Mouse (Mus musculus) c-Kit-positive CD71-positive TER-119-negative erythroid progenitor cells, embryonic 14.5 days (primary cell): ENCODE measurements around the gene Senp7.
"Not testable (repeated sequence)": the region's sequence is repeated elsewhere in the genome, so short reads cannot be mapped to it uniquely, and the experiment has no call there.

Source experiments
- DNase-seq: peaks from one replicate; pipeline ENCODE4 v3.0.0-alpha.2; 2013; ENCODE audit warnings: low read depth

Senp7 gene

DNA sequence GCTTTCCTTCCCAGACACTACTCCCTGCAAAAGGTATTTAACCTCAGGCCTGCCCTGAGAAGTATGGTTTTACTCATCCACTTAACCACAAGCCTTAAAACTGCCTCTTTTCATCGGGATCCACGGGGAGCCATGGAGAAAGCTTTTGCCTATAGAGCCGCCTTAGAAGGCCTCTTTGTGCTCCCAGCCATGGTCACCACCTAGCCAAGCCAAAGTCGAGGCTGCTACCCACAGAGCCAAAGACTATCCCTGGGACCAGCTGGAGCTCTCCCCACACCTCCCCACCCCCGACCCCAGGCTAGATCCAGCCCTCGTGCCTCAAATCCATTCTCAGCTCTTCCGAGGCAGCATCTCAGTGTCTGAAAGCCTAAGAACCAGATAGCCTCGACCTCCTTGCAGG is 18.0 kb downstream of the Senp7 start:
- no peak for DNase-seq

DNA sequence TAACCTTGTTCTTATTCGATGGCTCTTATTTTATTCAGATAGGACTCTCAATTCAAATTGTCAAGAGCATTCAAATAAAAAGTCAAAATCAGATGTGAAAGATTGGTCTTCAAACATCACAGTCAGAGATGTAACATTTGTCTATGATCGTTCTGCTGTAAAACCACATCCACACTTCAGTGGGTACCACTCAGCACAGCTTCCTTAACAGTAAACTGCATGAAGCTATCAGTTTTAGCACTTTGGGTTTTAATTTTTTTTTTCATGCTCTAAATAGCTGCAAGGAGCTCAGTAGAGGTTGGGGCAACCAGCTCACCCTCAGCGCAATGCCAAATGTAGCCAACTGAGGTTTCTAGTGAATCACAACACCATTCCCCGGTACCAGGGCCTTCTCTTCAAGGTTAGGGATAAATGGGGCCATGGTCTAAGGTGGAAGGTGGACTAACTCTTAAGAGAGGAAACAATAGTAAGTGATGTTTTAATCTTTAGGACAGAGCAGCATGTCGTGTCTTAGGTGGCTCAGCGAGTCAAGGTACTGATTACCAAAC is 20.5 kb downstream of the Senp7 start:
- DNase-seq: no peak

- DNase-seq: peak; percentile 85
These were observed 23.4 kb downstream of the Senp7 start for GRCm38 (mm10) chr16:56071317-56072232.

DNA sequence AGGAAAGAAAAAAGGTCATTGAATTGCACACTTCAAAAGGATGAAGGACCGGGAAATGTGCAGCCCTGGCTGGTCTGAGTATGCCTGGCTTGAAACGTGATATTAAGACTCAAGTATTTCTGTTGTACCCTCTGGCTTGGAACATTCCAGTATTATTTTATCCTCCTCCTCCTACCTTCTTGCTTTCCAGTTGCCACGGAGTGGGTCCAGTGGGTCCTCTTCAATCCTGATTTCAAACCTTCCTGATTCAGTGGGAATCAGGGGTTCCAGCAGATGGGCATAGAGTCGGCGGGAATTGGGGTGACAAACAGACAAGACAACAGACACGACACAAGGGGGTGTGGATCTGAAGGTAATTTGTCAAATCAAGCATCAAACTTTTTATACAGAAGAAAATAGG is 24.4 kb downstream of the Senp7 start:
- DNase-seq: no peak

DNA sequence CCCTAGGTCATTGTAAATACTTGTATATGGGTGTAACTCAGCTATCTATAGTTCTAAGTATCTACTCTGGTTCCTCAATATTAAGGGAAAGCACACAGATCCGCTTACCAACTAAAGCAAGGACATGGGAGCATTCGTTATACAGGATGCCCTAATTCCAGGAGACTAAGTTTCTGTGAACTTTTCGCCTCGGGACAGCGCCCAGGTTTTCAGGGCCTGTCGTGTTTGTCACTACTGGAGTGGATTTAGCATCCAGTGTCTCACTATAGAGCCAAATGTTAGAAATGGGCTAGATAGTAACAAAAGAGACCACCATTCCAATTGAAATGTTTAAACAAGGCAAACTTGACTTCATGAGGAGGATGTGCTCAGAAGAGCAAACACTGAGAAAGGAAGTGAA is 25.0 kb downstream of the Senp7 start:
- DNase-seq: not testable (repeated sequence)

GRCm38 (mm10) chr16:56074122-56074521 is 26.0 kb downstream of the Senp7 start:
- DNase-seq: no peak

DNA sequence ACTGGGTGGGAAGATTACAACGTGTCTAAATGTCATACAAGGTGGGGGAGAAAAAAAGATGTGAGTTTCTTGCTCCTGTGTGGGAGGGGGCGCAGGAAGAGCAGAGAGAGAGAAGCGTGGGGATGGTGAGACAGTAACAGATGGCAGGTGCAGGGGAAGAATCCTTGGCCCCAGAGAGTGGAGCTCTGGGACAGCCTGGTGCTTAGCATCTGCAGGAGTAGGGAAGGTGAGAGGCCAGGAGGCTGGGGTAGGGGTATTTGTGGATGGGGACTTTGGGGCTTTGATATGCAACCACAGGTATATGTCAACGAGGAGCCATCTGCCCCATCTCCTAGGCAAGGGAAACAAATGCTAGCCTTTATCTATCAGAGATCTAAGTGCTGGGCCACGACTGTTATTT is 26.4 kb downstream of the Senp7 start:
- no peak for DNase-seq

GRCm38 (mm10) chr16:56075222-56076111 is 27.3 kb downstream of the Senp7 start:
- peak; percentile 74 for DNase-seq

DNA sequence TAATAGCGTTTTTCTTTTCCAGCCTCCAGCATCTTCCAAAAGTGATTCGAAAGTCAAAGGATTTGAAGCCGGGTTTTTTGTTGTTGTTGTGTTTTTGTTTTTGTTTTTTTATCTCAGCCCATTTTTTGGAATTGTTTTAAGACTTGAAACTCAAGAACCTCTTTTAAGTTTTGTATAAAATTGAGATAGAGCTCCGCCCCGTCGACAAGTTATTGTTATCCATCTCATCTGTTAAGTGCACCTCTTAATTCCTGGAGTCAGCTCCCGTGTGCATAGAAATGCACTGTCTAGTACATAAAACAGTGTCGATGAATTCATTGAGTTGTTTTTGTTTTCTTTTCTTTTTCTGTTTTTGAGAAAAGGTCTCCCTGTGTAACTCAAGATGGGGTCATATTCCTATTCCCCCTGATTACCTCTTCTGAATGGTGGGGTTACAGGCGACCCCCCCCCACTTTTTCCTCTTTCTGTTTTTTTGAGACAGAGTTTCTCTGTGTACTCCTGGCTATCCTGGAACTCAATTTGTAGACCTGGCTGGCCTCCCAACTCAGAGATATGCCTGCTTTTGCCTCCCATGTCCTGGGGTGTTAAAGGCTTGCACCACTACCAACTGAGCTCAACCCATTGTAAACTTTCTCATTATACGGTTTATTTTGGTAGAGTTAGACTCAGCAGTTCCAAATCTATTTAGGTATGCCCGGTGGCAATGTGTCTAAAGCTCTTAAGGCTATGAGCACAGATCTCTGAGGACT is 28.2 kb downstream of the Senp7 start:
- peak; percentile 73 for DNase-seq

DNA sequence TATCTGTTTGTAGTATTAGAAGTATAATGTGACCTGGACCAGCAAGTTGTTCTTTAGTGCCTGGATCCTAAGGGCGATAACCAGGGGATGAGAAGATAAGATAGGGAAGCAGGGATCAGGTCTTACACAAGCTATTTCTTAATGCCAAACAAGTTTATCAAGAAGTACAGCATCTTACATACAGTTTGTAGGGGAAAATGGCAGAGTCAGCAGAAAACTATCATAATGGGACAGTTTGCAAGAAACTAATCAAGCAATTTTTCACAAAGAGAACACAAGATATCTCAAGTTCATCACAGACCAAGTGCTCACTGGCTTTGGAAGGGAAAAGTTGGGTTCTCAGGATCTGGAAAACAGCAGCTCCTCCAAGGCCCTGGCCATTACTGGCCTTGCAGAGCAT is 31.3 kb downstream of the Senp7 start:
- DNase-seq: no peak

GRCm38 (mm10) chr16:56081691-56082090 is 33.6 kb downstream of the Senp7 start:
- DNase-seq: no peak

DNA sequence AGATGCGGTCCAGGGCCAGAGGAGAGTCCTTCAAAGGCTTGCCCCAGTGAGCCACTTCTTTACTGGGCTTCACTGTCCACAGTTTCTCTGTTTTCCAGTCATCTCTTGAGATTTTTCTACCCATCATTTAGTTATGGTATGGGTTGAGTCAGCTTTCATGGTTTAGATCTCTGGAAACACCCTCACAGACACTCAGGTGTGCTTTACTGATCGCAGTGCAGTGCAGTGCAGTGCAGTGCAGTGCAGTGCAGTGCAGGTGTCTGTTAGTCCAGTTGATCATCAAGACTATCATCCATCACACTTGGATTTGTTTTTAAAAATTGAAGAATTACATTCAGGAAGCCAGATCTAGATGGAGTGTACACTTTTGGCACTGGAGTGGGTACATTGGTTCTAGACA is 38.2 kb downstream of the Senp7 start:
- no peak for DNase-seq

GRCm38 (mm10) chr16:56090385-56090784 is 42.2 kb downstream of the Senp7 start:
- no peak for DNase-seq

- not testable (repeated sequence) for DNase-seq
These were observed 48.4 kb downstream of the Senp7 start for GRCm38 (mm10) chr16:56096401-56097018.

- DNase-seq: no peak
These were observed 67.6 kb downstream of the Senp7 start for GRCm38 (mm10) chr16:56115706-56116105.

DNA sequence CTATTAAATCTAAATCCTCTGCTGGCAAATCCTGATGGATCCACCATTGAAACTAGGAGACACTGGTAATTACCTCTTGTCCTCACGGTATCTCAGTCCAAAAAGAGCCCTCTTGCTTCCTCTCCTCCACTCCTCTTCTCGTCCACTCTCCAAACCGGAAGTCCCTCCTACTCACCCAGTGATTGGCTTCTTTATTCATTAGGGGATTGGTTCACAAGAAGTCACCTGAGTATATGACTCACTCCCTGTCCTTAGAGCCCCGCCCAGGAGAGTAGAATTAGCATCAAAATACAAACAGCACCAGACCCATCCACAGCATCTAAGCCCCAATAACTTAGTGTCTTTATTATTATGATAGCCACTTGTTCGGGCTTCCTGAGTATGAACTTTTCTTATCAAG is 68.0 kb downstream of the Senp7 start:
- no peak for DNase-seq

DNA sequence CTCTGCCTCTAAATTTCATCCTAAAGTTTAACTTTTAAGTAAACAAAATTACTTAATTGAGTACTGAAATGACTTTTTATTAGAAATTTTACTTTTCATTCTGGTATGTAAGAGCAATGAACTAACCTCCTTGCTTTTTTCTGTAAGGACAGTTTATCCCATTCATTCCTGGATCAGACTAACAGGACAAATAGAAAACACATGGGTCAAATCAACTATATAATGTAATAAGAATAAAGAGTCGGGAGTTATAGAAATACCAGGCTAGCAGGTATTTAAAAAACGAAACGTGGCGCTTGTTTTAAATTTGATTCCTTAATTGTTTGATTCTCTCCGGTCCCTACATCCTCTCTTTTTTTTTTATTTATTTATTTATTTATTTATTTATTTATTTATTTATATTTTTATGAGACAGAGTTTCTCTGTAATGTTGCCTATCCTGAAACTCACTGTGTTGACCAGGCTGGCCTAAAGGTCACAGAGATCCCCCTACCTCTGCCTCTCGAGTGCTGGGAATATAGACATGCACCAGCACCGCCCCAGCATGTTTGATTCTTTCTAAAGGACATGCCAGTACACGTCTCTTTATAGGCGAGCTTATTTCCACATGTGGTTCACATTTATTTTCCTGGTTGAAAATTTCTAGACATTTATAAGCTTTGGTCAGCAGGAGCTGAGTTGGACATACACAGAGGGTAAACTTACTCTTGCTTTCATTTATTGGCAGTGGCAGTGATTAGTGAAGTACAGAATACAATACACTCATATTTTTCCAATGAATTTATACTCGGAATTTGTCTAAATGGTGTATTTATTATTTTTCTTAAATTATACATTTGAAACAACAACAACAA is 69.4 kb downstream of the Senp7 start:
- DNase-seq: no peak

DNA sequence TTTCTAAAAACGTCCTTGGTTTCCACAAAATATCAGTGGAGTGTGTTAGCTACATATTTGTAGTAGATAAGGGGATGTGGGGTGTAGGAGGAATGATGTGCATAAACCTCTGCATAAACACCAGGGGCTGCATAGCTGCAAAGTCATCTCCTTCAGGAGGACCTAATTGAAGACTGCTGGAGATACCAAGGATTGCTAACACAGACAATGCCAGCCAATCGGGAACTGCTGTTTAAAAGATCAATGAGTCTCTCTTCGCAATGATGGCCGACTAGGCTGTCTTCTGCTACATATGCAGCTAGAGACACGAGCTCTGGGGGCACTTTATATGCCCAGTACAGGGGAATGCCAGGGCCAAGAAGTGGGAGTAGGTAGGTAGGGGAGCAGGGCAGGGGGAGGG is 74.4 kb downstream of the Senp7 start:
- DNase-seq: no peak

DNA sequence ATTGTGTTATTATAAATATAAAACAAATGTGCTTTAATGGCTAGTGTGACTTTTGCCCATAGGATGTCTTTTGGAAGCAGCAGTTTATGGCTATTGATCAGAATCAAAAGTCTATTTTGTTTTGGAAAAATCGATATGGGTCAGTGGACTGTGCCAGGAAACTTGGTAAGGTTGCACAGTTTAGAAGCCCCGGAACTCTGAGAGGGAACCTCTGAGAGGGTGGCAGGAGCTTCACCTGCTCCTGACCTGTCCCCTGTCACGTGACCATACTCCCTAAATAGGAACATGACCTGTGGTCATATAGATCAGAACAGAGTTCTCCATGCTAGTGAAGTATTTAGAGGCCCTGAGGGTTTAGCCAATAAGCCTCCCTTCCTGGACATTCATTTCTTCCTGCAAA is 75.9 kb downstream of the Senp7 start:
- no peak for DNase-seq

DNA sequence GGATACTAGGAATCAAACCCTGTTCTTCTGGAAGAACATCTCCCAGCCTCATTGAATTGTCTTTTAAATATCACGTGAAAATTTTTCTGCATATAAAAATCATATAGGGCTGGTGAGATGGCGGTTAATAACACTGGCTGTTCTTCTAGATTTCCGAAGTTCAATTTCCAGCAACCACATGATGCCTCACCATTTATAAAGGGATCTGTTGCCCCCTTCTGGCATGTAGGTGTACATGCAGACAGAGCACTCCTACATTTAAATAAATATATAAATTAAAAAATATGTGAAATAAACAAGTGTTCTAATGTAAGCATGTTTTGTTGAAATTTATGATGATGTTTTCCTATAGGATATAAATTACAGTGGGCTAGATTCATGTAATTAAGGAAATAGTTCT is 83.5 kb downstream of the Senp7 start:
- DNase-seq: peak; percentile 41

DNA sequence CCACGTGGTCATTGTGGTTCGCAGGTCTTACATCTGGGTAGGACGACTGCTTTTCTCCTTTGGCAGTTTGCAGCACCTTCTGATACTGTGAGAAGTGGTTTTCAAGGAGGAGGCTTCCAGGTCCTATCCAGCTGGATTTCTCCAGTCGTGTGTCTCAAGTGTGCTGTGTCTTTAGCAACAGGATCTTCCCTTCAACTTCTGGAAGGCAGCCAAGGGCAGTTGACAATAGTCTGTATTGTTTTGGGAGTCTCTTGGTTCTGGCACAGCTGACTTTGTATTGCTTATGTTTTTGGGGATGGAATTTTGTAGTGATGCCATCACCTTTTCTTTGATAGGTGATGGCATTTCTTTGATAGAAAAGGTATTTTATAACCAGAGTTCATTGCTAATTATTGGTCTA is 86.0 kb downstream of the Senp7 start:
- DNase-seq: no peak
